Mouse (Mus musculus): ENCODE results near the gene Vmn2r80. TPM values are rescaled to one million over a fixed set of nuclear protein-coding genes. Genes with fewer than 3 reads are reported as not detected.
"Not testable (repeated sequence)": the region's sequence is repeated elsewhere in the genome, so short reads cannot be mapped to it uniquely, and the experiment has no call there.

The Vmn2r80 gene
- not detected for total RNA-seq (2021)
- long read RNA-seq, experiment 1, result 0 reads
- long read RNA-seq, experiment 2, result 0 reads

DNA sequence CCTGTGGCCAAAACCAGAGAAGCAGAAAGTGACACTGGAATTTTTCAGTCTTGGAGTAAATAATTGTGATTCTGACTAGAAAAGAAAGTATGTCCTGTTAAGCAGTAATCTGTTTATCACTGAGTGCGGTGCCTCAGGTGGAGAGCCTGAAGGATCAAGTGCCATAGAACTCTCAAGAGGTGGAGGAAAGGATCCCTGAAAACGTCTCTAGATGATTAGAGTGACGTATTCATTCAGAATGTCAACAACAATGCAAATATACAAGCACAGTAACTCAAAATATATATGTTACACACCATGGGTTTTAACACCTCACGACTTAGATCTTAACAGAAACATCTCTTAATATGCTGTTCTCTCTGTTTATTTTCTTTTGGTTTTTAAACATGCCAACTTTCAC, at the start of gene Vmn2r80:
Vmn2r80 (plus strand) TSS at position 301 of the 400 bp plus-strand sequence.
- intact Hi-C loops (cut with DNase I); DNase-seq (ENCODE audit: extremely low spot score in 1 of 2, low spot score in 2 of 2); H3K27ac ChIP-seq: not testable (repeated sequence)

DNA sequence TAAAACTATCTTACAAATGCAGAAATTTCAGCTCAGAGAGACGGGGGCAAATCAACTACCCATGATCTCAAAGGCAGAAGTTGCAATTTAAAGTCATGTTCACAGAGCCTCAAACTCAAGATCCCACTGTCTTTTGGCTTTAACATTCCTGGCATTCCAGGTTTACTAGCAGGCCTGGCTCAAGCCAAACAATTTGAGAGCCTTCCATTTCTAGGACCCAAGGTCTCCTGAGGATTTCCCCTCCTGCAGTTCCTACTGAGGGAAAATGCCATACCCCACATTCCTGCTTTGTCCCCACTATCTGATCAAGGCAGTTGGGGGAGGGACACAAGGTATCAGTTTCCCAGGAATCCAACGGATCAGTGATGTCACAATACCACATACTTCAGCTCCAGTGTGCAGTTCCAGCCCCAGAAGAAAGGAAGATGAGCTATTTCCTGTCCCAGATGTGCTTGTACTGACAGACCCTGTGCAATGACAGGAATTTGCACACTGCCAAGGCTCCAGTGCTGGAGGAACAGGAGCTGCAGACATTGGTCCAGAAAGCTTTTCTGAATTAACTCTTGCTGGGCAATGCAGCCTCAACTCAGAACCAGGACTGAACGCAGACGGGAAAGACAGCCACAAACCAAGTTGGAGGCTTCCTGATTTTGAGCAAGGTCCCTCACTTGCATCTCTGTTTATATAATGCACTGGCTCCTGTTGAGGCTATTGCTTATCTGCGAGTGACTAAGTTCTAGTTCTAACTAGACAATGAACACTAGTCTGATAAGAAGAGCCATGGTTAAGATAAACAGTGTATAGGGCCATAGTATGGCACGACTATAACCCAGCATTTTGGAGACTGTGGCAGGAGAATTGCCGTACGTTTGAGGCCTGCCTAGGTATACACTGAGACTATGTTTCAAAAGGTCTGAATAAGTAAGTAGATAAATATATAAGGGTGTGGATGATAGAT, 42.0 kb upstream of the Vmn2r80 start:
- Histone ChIP-seq H3K4me3 (no peak overlapping the region), H3K27ac (no peak overlapping the region)
- no peak for DNase-seq (ENCODE audit: extremely low spot score in 1 of 2, low spot score in 2 of 2)
- TF ChIP-seq CTCF (IDR thresholded peaks at IDR 0.05), result no peak
- intact Hi-C loops (cut with DNase I), result no loop called here

More for the DNA sequence above, at the start of gene Vmn2r80:
- not testable (repeated sequence) for H3K4me3 ChIP-seq

DNA sequence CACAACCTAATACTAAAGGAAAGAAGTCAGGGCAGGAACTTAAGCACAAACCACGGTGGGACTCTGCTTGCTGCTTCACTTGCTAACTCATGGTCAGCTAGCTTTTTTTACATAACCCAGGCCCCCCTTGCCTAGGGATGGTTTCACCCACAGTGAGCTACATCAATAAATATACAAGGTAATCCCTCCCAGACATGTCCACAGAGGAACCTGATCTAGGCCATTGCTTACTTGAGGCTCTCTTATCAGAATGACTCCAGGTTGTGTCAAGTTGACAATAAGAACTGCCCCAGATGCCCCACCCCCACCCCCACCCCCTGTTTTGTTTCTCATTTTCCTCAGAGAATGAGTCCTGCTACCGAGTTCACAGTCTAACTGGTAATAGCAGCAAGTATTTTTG, 41.0 kb upstream of the Vmn2r80 start:
- Histone ChIP-seq H3K4me3 (no peak overlapping the region), H3K27ac (no peak overlapping the region)
- DNase-seq (ENCODE audit: extremely low spot score in 1 of 2, low spot score in 2 of 2), result no peak
- intact Hi-C loops (cut with DNase I), result no loop called here
- TF ChIP-seq CTCF (IDR thresholded peaks at IDR 0.05), result no peak

DNA sequence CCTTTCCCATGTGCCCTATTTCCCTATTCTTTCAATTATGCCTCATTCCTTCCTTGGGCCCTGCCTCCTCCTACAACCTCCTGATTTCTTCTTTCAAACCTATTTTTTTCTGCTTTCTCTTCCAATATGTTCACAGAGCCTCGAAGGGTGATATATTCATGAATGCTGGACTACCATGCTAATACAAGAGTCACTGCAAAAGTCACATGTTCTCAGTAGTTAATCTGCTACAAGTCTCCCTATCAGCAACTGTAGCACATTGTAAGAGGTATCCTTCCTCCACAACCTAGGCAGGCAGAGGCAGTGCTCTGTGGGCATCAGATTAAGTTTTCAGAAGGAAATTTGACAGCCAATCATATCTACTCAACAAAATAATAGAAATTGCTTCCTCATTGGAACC, 39.4 kb upstream of the Vmn2r80 start:
- TF ChIP-seq CTCF (IDR thresholded peaks at IDR 0.05), result no peak
- intact Hi-C loops (cut with DNase I), result no loop called here

DNA sequence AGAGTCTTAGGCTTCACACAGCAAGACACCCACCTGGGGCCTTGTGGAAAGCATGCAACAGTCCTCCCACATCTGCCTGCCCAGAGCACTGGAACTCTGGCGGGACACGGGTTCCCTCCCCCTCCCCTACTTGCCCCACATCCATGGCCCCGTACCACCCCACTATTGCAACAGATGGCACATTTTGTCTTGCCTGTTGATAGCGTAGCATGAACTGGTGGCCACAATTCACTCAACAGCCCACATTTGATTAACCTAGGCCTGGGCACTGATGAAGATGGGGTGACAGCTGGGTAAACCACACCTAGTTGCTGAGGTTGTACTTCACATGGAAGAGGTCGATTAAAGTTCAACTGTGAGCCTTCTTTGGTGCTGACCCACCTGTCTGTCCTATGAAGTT, 38.1 kb upstream of the Vmn2r80 start:
- intact Hi-C loops (cut with DNase I), result no loop called here
- H3K4me3 ChIP-seq, result no peak overlapping the region
- no peak for TF ChIP-seq CTCF (IDR thresholded peaks at IDR 0.05)
- H3K27ac ChIP-seq, result no peak overlapping the region
- DNase-seq (ENCODE audit: extremely low spot score in 1 of 2, low spot score in 2 of 2), result no peak

More for the DNA sequence above, 39.4 kb upstream of the Vmn2r80 start:
- DNase-seq (ENCODE audit: extremely low spot score in 1 of 2, low spot score in 2 of 2), result no peak
- Histone ChIP-seq H3K27ac (no peak overlapping the region), H3K4me3 (no peak overlapping the region)

DNA sequence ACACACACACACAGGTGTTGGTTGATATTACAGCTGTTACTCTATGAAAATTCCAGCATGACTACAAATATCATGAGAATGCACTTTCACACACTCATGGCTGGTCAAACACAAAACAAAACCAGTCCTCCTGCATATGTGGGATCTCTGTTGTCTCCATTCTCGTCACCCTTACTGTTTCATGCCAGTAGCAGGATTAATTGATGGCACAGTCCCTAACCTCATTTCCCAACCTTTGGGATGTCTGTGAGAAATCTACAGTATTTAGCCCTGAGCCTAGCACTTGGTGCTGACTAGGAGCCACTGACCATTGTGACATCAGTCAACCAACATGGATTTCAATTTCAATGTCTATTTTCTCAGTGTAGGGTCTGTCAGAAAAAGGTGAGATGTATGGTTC, 33.5 kb upstream of the Vmn2r80 start:
- Histone ChIP-seq H3K4me3 (no peak overlapping the region), H3K27ac (no peak overlapping the region)
- no peak for DNase-seq (ENCODE audit: extremely low spot score in 1 of 2, low spot score in 2 of 2)
- no peak for TF ChIP-seq CTCF (IDR thresholded peaks at IDR 0.05)
- intact Hi-C loops (cut with DNase I), result no loop called here

DNA sequence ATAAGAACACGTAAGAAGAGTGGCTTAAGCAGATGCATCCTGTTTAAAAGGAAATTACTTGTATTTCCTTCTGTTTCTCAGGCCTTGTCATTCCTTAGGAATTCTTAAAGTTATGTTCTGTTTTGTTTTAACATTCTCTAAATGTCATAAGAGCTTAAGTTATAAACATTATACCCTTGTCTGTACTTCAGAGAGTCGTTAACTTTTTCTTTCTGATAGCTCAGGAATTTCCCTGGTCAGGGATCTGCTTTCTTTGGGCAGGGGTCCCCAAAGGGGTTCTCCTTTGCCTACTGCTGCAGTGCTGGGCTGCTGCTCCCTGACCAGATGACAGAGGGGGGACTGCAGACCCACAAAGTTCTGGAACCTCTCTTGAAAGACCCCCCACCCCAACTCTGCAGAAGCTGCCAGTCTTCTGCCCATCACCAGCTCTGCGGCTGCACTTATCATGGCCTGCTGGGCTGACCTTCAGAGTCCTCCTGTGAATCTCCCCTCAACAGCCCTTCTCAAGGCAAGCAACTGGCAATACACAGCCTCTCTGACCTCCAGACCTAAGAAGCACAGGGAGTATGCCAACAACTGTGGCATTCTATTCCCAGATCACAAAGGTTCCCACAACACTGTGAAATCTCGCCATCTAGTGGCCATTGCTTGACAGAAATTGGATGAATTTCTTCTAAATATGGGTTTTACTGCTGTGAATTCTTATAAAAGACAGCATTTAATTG, 32.3 kb upstream of the Vmn2r80 start:
- intact Hi-C loops (cut with DNase I), result loop anchor here (1.0 kb wide), 2 partner anchors 360 to 484 kb away; no protein-coding TSS in a partner anchor
- peak; percentile 27 to 37 for DNase-seq (ENCODE audit: extremely low spot score in 1 of 2, low spot score in 2 of 2)
- H3K4me3 ChIP-seq, result no peak overlapping the region
- peak; percentile 73 for TF ChIP-seq CTCF (IDR thresholded peaks at IDR 0.05)
- H3K27ac ChIP-seq, result no peak overlapping the region

DNA sequence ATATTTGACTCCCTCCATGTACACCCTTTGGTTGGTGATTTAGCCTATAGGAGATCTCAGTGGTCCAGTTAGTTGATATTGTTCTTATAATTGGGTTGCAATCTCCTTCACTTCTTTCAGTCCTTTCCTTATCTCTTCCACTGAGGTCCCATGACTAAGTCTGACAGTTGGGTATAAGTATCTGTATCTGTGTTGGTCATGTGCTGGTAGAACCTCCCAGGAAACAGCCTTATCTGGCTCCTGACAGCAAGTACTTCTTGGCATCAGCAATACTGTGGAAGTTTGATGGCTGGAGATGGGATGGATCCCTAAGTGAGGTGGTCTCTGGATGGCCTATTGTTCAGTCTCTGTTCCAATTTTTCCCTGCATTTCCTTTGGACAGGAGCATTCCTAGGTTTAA, 3.0 kb downstream of the Vmn2r80 start:
- Histone ChIP-seq H3K4me3 (no peak overlapping the region), H3K27ac (no peak overlapping the region)
- intact Hi-C loops (cut with DNase I), result no loop called here
- no peak for DNase-seq (ENCODE audit: extremely low spot score in 1 of 2, low spot score in 2 of 2)
- no peak for TF ChIP-seq CTCF (IDR thresholded peaks at IDR 0.05)

DNA sequence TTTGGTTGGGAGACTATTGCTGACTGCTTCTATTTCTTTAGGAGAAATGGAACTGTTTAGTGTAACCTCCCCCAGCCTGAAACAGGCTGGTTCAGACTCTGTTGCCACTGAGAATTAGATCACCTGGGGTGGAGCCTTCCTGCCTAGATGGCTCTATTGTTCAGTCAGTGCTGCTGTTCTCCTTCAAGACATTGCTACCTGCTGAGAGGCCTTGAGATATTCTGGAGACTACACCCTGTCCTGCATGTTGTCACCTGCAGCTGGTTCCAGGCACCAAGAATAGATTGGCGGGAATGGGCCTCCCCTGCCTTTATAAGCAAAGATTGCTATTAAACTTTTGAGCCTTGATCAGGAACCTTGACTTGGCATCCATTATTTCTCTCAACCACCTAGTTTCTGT, 51.4 kb downstream of the Vmn2r80 start:
- intact Hi-C loops (cut with DNase I); H3K27ac ChIP-seq; H3K4me3 ChIP-seq; DNase-seq (ENCODE audit: extremely low spot score in 1 of 2, low spot score in 2 of 2): not testable (repeated sequence)

DNA sequence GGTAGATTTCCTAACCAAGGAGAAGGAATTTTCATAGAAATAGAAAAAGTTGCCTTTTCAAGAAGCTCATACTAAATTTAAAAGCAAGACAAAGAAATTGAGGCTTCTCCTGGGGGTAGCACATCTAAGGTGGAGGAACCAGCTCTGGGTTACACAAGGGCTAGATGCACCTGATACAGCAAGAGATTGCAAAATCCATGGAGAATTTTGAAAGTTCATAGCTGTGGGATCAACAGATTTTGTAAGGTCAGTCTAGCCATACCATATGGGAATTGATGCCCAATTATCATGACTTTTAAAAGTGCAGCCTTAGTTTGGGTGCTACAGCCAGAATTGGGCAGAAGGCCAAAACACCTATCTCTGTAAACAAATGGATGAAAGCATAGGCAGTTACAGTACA, 71.9 kb downstream of the Vmn2r80 start:
- no peak for TF ChIP-seq CTCF (IDR thresholded peaks at IDR 0.05)
- Histone ChIP-seq H3K27ac (no peak overlapping the region), H3K4me3 (no peak overlapping the region)
- intact Hi-C loops (cut with DNase I), result no loop called here
- no peak for DNase-seq (ENCODE audit: extremely low spot score in 1 of 2, low spot score in 2 of 2)

DNA sequence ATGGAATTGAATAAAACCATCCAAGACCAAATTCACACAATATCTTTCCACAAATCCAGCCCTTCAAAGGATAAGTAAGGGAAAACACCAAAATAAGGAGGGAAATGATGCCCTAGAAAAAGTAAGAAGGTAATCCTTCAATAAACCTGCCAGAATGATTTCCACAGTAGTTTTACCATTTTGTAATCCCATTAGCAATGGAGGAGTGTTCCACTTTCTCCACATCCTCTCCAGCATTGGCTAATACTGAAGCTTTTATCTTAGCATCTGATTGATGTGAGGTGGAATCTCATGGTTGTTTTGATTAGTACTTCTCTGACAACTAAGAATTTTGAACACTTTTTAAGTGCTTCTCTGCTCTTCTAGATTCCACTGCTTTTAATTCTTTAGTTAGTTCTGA, 73.0 kb downstream of the Vmn2r80 start:
- TF ChIP-seq CTCF (IDR thresholded peaks at IDR 0.05), result no peak
- Histone ChIP-seq H3K4me3 (no peak overlapping the region), H3K27ac (no peak overlapping the region)
- DNase-seq (ENCODE audit: extremely low spot score in 1 of 2, low spot score in 2 of 2), result no peak
- intact Hi-C loops (cut with DNase I), result no loop called here

DNA sequence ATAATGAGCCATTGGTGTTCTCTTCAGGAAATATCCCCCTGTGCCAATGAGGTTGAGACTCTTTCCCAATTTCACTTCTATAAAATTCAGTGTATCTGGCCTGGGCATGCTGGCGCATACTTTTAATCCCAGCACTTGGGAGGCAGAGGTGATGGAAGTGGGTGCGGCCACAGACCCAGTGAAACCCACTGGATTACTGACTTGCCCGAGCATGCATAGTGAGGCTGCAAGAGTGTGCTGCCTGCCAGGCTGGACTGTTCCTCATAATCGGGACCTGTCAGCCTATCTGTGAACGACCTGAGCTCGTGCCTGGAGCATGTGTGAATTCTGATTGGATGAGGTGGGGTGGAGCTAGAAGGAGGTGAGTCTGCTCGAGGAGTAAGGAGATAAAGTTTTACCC, 73.6 kb downstream of the Vmn2r80 start:
- TF ChIP-seq CTCF (IDR thresholded peaks at IDR 0.05), result no peak
- intact Hi-C loops (cut with DNase I), result no loop called here
- DNase-seq (ENCODE audit: extremely low spot score in 1 of 2, low spot score in 2 of 2), result no peak
- Histone ChIP-seq H3K4me3 (no peak overlapping the region), H3K27ac (no peak overlapping the region)

Other genes starting within 250 kb of the Vmn2r80 start
- gene Olfr1354, start 235.6 kb upstream of the Vmn2r80 start, total RNA-seq (2021), result not detected
- not detected for gene Olfr8, start 198.1 kb upstream of the Vmn2r80 start, total RNA-seq (2021)
- gene Olfr1353, start 185.5 kb upstream of the Vmn2r80 start, total RNA-seq (2021), result not detected
- not detected for gene Olfr1352, start 167.7 kb upstream of the Vmn2r80 start, total RNA-seq (2021)
- gene Olfr1351, start 136.3 kb upstream of the Vmn2r80 start, total RNA-seq (2021), result not detected
- gene Olfr57, start 120.0 kb upstream of the Vmn2r80 start, total RNA-seq (2021), result not detected
- gene 2610008E11Rik, start 51.2 kb upstream of the Vmn2r80 start, total RNA-seq (2021), result 10 to 100 TPM; 21.1 to 22.8 TPM
- not detected for gene Vmn2r81, start 98.9 kb downstream of the Vmn2r80 start, total RNA-seq (2021)
- not detected for gene Vmn2r82, start 207.8 kb downstream of the Vmn2r80 start, total RNA-seq (2021)